In the genomic region with DNA sequence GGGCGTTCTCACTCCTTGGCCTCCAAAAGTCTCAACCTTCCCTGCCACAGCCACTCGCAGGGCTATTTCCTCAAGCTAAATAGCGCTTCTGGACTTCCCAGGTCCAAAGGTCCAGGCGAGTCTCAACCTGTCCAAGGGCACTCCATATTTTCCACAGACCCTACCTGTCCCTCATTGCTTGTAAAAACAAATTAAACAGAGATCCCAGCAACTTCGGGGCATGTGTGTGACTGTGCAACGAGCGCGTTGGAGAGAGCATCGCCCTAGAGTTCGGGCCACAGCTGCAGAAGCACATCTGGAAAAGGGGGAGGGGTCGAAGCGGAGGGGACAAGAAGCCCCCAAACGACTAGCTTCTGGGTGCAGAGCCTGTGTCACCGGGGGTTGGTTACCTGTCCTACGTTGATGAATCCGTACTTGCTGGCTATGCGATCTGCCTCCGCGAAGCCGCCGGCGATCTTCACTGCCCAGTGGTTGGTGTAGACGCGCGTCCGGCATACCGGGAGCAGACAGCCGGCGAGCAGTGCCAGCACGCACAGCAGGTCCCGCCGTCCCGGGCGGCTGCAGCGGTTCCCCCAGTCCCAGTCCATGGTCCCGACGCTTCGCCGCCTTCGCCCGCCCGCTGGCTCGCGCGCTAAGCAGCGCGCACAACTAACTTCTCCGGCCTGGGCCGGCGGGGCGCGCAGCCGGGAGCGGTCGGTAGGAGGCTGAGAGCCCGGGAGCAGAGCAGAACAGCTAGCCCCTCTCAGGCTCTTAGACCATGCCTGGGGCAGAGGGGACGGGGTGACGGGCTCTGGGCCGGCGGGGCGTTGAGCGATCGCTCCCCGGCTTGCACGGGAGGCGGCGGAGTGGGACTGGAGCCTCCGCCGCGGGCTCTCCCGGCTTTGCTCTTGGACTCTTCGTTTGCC, we compare ENCODE assay signal across 7 mouse cellular contexts. TPM values are rescaled to one million over a fixed set of nuclear protein-coding genes. Genes with fewer than 3 reads are reported as not detected.
DNase-seq lines count a peak whose midpoint lies in the region; ATAC-seq and TF ChIP-seq lines count a peak whose summit lies in the region.

No protein-coding gene starts in this region.

- H3K4me3 ChIP-seq in hindbrain, embryonic 10.5 days = peak overlapping the region; percentile 78
- peak overlapping the region; percentile 53 for H3K4me3 ChIP-seq in stomach, postnatal 0 days (ENCODE audit: low read depth, low read length)

- no peaks in the 10 kb centered on the region for H3K9me3 ChIP-seq in hindbrain, embryonic 10.5 days
- H3K9me3 ChIP-seq in stomach, postnatal 0 days (ENCODE audit: control insufficient read depth, low read length) = no peaks in the 10 kb centered on the region

- H3K4me2 ChIP-seq in stomach, postnatal 0 days (replicated peaks; ENCODE audit: low read depth) = peak overlapping the region; percentile 92

- peak; percentile 82 for ATAC-seq in stomach, postnatal 0 days (ENCODE audit: low FRiP score, low TSS enrichment)

- peaks cover 26% of the 10 kb centered on the region for H3K4me1 ChIP-seq in hindbrain, embryonic 10.5 days (replicated peaks)
- H3K4me1 ChIP-seq in stomach, postnatal 0 days (replicated peaks; ENCODE audit: control insufficient read depth, insufficient read depth) = no peaks in the 10 kb centered on the region

- DNase-seq in ZHBTc4 (ENCODE audit: low read depth, low spot score) = peak; percentile 77
- peak; percentile 18 for DNase-seq in cerebellum, adult 9-11 months
- DNase-seq in frontal cortex, postnatal 25 days (ENCODE audit: low spot score in 2 of 2) = peak; percentile 9 to 14
- DNase-seq in hindbrain, embryonic 10.5 days (ENCODE audit: low spot score) = peak; percentile 78
- peak; percentile 24 to 26 for DNase-seq in layer of hippocampus, postnatal 14 days (ENCODE audit: low spot score in 2 of 2)
- DNase-seq in mesoderm, embryonic 11.5 days (ENCODE audit: low read depth, low spot score) = peak; percentile 69
- DNase-seq in stomach, postnatal 0 days (ENCODE audit: low spot score) = peak; percentile 60

- peak overlapping the region; percentile 63 for H3K9ac ChIP-seq in stomach, postnatal 0 days (ENCODE audit: low read length)

- no peak for TF ChIP-seq EP300 in stomach, postnatal 0 days (optimal IDR thresholded peaks at IDR 0.05)

- under 1% methylated on average over 72 of the region's 72 CpGs for WGBS in hindbrain, embryonic 10.5 days
- under 1% methylated on average over 55 of the region's 72 CpGs for WGBS in stomach, postnatal 0 days

- peak overlapping the region; percentile 90 for H3K27ac ChIP-seq in hindbrain, embryonic 10.5 days
- peak overlapping the region; percentile 24 for H3K27ac ChIP-seq in stomach, postnatal 0 days (replicated peaks)

- H3K27me3 ChIP-seq in hindbrain, embryonic 10.5 days (ENCODE audit: insufficient read depth, poor library complexity, severe bottlenecking) = peaks cover 30% of the 10 kb centered on the region
- no peaks in the 10 kb centered on the region for H3K27me3 ChIP-seq in stomach, postnatal 0 days (ENCODE audit: control insufficient read depth, insufficient read depth, low read length)

- TF ChIP-seq CTCF in stomach, postnatal 0 days (IDR thresholded peaks at IDR 0.05; ENCODE audit: low read depth) = peak; percentile 37; the same call in 1 of the 2 replicates

- no peaks in the 10 kb centered on the region for H3K36me3 ChIP-seq in hindbrain, embryonic 10.5 days
- no peaks in the 10 kb centered on the region for H3K36me3 ChIP-seq in stomach, postnatal 0 days (ENCODE audit: control insufficient read depth, insufficient read depth, low read length)

RNA-seq across cellular contexts. Expression of gene Pcsk5, which starts 0.6 kb away (rescaled TPM):
- 5.5 and 7.5 TPM in 2 replicates for polyA plus RNA-seq in hindbrain, embryonic 10.5 days (2016; fragmentation: Nextera tagmentation; extraction: Ambion mirVana)
- total RNA-seq in layer of hippocampus, postnatal 14 days (2021) = 10 to 100 TPM; 11.3 to 12.5 TPM
- 4.2 and 4.3 TPM in 2 replicates for polyA plus RNA-seq in stomach, postnatal 0 days (2015; fragmentation: Nextera tagmentation; extraction: Ambion mirVana)

Comparison
In these comparisons a context has a peak if more than half of its experiments do, and no peak if none do; other contexts are left out.
1. Peak in every context shown above with its lines: DNase-seq, ATAC-seq, H3K4me3 ChIP-seq and H3K27ac ChIP-seq.
2. DNase-seq: peak in every context shown above with its lines; median percentile 78 in hindbrain, embryonic 10.5 days; 77 in ZHBTc4; 69 in mesoderm, embryonic 11.5 days; 60 in stomach, postnatal 0 days; 25 in layer of hippocampus, postnatal 14 days; 18 in cerebellum, adult 9-11 months; 12 in frontal cortex, postnatal 25 days.